Mouse (Mus musculus): ENCODE results near the gene Zzef1.

The Zzef1 gene

DNA sequence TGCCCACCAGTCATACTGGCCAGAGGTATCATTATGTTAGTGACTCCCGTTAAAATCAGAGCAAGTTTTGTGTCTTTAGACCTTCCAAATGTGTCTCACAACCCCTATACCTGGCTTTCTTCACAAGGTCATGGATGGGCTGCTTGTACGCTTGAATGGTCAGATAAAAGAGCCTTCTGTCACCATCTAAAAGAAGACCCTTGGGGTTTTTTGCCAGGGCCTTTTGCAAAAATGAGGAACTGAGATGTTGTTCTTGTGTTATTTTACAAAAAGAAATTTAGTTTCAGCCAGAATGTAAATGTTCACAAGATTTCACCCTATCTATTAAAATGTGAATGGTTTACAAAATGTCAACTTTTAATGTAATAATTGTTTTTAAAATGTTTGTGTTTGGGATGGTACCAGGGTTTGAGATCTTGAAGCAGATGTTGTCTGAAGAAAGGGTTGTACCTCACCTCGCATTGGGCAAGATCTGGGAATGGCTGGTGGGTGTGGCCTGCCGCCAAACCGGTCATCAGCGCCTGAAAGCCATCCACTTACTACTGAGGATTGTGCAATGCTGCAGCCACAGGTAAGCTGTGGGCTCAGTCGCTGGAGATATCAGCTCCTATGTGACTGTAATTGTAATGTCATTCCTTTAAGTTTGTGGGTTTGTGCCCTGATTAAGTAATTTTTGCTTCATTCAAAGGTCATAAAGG lies 121.4 kb downstream of the Zzef1 start:
- DNase-seq (ENCODE audit: low spot score) = no peak

DNA sequence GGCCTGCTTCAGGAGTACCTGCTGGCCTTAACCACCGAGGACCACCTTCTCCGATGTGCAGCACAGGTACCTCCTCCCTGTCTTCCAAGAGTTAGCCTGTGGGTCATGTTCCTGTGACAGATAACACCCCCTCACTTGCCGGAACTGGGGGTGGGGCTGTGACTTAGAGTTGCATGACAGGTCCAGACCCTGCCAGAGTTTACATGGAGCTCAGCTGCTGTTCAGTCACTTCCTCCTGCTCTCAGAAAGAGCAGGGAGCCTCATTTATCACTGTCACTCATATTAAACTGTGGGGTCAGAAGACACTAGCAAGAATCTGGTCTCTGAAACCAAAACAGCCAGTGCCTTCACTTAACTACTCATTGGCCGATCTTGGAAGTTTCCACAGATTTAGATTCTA lies 127.1 kb downstream of the Zzef1 start:
- DNase-seq (ENCODE audit: low spot score) = no peak

DNA sequence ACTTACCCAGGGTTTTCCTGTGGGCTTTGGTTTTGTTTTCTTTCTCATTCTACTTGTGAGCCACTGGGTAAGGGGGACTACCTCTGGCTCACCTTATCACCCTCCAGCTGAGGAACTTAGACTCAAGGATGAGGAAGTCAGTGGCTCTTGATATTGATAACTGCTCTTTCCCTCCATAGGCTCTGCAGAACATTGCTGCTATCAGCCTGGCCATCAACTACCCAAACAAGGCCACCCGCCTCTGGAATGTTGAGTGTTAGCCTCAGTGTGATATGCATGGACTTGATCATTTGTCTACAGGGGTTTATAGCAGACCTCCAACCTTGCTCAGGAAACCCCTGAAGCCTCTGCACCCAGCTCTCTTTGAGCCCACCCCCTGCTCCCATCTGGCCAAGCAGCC lies 128.4 kb downstream of the Zzef1 start:
- DNase-seq (ENCODE audit: low spot score) = no peak

DNA sequence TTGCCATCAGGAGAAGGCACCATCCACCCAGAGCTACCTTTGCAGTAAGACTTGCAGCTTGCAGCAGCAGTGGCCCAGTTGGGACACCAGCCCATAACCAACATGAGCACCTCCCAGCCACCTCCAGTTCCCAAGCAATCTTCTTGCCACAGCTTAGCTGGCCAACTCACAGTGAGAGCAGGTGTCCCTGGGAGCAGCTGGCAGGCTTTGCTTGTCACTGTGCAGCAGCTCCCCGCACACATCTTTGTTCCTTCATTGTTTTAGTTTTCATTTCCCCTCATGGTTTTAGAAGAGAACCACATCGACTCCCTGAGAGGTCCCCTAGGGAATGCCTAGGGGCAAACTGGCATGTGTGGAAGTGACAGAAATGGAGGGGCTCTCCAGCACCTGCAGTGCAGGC lies 129.0 kb downstream of the Zzef1 start:
- no peak for DNase-seq (ENCODE audit: low spot score)

DNA sequence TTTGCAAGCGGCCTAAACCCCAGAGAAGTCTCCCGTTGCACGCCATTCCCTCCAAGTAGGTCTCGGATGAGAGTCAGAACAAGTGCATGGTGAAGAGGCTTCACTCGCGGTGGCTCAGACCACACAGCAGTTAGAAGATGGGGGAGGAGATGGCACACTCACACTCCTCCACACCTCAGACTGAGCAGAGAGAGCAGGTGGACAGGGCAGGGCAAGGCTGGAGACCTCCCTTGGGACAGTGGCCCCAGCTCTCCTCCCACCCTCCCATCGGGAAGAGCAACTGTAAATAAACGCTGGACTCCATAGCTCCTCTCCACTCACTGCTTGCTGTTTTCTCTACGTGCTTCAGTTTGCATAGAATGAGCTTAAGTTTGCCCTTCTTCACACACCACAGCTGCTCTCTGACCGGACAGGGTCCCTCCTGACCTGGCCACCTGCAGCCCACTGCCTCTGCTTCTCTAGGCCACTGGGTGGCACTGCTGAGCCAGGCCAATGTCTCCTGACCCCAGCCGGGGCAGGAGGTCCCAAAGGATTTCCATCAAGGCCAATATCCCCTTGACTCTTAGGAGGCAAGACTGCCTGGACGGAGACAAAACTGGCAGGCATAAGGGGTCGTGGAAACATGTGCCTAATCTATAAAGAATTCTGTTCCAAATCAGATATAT lies 130.3 kb downstream of the Zzef1 start:
- DNase-seq (ENCODE audit: low spot score) = peak; percentile 86

DNA sequence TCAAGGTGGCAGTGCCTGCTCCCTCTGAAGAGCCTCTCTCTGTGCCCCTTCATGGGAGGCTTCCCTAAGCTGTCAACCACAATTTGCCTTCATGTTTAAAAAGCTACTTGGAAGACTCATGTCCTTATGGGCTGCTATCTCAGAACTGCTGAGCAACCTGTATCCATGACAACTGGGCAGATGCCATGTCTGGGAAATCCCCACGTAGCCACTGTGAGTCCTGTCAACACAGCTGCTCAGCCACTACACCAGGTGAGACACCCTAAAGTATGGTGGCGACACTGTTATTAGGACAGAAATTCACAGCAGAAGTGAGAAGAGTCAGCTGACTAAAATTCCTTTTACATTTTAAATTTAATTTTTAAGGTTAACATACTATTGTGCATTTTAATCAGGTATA lies 132.5 kb downstream of the Zzef1 start:
- DNase-seq (ENCODE audit: low spot score) = no peak

DNA sequence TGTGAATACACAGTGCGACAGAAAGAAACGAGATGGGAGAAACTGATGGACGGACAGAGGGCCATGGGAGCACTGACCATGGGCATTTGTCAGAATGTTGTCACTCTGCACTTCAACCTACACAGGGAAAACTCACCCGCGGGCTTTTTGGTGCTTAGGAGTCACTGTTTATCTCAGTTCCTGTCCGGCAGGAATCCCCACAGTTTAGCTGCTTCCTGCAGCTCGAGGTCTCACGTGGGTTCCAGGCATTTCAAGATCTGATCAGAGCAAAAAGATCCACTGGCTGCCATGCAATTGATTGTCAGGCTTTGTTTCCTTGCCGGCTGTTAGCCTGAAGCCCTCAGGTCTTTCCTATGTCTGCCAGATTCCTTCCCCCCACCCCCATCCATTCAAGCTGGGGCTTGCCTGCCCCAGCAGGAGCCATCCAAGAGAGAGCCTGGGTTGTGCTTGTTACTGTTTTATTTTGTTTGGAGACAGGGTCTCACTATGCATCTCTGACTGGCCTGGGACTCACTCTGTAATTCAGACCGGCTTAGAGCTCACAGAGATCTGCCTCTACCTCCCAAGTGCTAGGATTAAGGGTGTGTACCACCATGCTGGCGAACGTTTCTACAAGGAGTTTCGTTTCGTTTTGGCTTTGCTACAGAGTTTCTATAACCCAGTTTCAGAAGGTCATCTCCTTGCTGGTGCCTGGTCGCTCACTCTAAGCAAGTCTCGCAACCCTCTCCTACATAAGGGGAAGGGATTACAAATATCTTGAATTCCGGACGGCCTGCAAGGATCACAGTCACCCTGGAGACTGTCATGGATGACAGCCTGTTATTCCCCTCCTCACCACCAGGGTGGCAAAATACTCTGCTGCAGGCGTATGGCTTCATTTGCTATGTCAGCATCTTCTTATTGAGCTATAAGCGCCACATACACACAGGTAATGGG lies 144.4 kb downstream of the Zzef1 start:
- DNase-seq (ENCODE audit: low spot score) = peak; percentile 65

DNA sequence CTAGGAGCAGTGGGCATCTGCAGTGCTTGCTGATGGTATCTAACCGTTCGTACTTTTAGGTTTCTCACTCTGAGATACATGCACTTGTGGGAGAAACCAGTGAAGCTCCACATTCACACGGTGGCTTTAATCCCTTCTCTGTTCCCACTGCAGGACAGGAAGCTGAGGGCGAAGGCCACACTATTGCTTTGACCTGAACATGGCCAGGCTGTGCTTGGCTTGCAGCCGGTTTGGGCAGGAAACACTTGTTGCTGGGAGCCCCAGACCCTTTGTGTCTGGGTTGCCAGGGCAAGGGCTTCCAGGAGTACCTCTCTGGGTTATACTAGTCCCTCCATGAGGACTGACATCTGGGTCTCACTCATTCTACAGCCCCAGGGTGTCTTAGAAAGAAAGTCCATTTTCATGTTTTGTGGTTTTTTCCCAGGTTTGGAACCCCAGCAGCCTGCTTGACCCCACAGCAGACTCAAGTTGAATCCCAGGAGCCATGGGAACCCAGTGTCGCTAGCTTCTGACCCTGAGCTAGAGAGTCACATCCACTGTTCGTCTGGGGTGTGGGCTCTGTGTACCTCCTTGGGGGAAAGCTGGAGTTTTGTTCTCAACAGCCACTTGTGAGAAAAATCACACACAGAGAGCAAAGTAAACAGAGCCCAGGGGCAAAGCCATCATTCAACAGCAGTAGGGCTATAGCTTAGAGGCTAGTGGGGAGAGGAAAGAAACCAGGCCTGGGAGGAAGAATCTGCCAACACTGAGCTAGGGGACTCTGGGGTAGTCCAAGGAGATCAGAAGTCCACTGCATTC lies 149.2 kb downstream of the Zzef1 start:
- no peak for DNase-seq (ENCODE audit: low spot score)

DNA sequence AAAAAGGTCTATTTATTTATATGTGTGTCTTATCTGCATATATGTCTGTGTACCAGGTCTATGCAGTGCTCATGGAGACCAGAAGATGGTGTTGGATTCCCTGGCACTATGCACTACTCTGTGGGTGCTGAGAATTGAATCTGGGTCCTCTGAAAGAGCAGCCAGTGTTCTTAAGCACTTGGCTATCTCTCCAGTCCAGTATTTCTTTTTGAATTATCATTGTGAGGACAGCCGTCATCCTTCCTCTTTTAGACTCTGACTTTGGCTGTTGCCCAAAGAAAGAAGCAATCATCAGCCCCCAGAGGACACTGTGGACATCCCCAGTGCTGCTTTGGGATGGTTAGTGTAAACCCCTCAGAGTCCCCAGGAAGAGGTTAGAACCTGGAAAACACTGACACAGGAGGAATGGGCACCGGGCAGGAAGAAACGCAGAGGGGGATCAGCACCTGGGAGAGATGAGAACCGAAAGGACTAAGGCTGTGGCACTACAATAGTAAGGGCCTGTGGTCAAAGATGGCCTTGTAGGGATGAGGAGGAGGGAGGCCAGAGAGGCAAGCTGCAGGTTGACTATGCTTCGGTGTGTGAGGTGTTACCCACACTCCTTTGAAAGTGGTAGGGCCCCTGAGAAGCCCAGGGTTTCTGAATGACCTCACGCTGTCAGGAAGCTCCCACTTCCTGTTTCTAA lies 150.0 kb downstream of the Zzef1 start:
- DNase-seq (ENCODE audit: low spot score) = no peak

DNA sequence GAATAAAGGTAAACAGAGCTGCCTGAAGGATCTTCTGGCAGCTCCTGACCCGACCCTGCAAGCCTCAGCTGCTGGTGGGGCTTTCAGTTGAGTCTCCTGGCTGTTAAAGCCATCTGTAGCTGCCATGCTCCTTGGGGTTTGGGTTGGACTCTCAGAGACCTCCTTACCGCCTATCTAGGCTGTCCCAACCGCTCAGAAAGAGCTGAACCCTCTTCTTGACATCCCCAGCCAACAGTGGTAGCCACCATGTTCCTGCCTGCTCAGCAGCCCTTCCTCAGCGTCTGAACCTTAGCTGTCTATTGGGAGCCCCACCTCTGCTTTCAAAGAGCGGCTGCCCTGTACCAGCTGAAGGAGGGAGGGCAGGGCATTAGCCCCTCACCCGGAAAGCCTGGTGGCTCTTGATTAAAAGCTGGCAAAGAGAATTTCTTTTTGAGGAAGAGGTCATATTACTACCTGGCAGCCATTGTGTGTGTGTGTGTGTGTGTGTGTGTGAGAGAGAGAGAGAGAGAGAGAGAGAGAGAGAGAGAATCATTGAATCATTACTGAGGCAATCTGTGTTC lies 150.6 kb downstream of the Zzef1 start:
- DNase-seq (ENCODE audit: low spot score) = no peak

DNA sequence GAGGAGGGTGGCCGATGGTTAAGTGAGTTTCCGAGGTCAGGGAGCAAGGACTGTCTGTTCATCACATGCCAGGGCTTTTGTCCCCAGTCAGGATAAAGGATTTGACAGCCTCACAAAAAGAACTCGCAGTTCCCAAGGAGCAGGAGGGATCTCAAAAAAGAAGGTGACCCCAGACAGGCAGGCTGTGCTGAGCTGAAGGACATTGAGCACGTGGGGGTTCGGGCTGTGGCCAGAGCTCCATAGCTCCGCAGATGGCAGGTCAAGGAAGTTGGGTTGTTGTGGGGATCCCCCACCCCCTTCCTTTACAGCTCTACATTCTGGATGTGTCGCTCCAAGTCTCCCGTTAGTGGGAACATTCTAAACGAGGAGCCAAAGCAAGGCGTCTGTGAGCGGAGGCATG lies 151.8 kb downstream of the Zzef1 start:
- no peak for DNase-seq (ENCODE audit: low spot score)

DNA sequence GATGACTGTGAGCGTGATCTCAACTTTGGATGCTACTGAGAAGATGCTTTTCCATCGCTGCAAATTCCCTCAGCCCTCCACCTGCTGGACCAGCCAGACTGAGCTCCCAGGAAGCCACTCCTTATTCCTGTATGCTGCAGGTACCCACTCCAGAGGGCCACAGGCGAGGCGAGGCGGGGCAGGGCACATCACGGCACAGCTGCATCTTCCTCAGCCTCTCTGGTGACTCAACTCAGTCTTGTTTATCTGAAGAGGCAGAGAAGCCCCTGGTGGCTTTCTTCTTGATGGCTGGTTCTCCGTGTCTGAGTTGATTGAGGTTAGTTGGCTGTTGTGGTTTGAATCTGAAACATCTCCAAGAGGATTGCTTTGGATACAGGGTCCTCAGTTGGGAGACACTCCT lies 152.2 kb downstream of the Zzef1 start:
- no peak for DNase-seq (ENCODE audit: low spot score)

DNA sequence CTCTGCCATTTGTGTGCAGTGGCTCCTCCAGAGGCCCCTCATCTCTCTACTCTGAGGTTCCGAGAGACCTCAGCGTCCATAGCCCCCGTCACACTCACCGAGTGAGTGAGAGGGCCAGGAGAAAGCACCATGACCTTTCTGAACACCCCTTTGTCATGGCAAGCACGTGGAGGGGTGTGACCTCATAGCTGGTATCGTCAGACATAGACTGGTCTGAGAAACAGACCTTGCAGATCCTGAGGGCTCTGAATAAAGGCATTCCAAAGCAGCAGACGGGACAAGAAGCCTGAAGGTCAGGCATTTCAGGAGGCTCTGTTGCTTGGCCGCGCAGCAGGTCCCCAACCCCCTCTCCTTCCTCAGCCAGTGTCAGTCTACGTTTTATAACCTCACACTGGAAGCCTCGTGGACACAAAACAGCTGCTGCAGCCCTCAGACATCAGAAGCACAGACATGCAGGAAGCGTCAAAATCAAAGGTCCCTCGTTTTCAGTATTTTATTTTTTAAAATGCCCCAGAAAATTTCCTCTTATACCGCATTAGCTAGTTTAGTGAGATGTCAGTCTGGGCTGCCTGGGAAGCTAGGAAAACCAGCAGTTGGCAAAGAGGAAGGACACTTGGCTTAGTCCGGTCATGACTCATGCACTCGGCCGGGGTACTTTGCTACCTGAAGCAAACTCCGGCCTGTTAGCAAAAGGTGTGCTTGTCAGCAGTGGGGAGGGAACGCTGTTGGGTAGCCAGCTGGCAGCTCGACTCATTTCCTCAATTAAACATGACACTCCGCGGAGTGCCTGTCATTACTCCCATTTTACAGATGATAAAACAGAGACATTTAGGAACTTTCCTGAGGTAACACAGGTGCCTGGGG lies 155.3 kb downstream of the Zzef1 start:
- no peak for DNase-seq (ENCODE audit: low spot score)

DNA sequence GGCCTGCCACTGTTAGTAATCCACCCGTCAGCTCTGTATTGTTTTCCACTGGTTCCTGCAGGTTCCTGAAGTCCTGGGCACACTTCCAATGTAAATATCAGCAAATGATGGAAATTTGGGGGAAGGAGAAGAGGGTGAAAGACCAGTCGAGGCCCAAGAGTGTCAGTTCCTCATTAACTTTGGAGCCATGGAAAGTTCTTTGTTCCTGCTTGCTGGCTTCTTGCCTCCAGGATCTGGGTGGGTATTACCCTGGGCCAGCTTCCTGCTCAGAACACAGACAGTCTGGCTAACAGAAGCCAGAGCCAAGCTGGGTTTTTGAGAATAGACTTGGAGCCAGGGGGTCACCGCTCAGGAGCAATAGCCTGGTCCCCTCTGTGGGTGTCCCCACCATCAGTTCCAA lies 156.2 kb downstream of the Zzef1 start:
- DNase-seq (ENCODE audit: low spot score) = no peak

DNA sequence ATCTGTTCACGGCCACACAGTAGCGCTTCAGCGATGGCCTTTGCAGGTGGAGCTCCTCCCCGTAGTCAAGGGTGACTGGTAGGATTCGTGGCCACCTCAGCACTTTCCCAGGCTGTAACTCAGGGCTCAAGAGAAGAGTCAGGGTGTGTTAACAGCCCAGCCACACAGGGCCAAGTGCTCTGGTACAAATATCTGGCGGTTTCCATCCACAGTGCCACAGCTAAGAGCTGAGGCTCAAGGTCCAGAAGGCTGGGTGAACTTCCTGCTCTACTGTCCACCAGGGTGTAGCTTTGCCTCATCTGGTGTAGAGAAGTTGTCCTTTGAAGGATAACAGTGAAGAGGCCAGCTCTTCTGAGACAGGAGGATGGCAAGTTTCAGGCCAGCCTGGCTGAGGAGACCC lies 156.7 kb downstream of the Zzef1 start:
- DNase-seq (ENCODE audit: low spot score) = no peak

DNA sequence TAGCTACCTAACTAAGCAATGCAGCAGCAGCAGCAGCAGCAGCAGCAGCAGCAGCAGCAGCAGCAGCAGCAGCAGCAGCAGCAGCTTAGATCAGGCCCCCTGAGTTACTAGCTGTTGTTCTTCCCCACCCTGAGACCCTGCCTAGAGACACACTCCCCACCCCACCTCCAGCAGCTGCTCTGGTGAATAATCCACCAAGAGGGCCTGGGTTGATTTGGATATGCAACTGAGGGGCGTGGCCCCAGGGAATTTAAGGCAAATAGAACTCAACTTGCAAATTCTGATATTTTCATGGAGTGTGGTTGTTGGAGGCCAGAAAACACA lies 157.1 kb downstream of the Zzef1 start:
- DNase-seq (ENCODE audit: low spot score) = no peak

DNA sequence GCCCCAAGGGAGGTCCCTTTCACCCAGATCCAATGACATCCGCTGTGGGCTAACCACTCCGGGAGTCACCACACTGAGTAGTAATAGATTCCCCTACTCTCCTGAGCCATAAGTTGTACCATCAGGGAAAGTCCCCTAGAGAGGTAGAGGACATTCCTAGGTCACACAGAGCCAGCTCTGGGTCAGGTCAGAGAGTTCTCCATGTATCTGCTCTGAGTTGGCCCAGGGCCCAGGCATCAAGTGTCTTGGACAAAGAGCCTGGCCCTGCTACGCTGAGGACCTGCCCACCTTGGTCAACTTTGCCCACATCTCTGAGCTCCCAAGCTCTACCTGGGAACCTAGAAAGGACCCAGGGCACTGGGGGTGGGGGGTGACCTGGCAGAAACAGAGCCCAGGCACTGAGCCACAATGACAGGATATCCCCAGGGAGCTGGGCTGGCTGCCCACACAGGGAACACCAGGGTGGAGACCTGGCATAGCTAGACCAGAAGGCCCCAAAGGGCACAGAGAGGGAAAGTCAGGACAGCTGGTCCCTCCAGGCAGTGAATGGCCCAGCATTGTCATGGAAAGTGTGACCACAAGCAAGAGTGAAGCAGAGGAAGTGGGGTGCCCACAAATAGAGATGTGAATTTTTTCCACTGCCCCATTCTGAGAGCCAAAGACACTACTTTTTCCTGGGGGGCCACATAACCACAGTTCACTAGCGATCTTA lies 157.6 kb downstream of the Zzef1 start:
- DNase-seq (ENCODE audit: low spot score) = no peak

DNA sequence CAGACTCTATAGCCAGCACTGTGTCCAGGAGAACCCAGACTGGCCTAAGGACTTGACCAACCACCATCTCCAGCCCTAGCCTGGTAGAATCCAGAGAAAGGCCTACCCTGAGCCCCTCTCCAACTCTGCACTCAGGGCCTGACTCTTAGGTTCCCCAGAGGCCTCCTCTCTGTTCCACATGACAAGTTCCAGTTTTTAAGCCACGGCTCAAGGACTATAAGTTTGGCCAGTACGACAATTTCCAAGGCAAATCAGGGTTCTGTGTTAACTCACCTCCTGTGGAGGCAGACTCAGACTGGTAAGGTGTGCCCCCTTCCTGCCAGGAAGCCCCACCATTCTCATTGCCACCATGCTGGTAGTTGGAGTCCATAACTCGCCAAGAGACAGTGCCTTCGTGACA lies 158.2 kb downstream of the Zzef1 start:
- DNase-seq (ENCODE audit: low spot score) = no peak

DNA sequence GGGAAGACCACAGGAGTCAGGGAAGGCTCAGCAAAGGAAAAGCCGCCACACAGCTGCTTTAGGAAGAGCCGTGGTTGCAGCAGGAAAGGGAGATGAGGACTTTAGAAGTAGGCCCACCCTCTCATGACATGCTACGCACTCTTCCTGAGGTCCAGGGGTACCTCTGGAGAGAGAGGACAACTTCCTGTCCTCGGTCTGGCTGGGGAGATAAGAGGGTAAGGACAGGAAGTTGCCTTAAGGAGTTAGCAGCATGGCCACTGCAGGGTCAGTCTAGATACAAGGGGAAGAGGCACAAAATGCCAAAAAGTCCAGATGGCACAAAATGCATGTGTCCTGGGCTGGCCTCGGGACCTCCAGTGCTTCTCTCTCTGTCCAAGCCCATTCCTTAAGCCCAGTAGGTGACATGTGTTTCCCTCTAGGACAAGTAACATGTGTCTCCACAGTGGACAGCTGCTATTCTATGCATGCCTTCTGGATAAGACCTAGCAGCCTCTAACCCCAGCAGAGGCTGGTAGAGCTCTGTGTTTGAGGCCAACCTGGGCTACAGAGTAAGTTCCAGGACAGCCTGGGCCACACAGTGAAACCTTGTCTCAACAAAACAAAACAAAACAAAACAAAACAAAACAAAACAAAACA lies 159.4 kb downstream of the Zzef1 start:
- DNase-seq (ENCODE audit: low spot score) = no peak

Measured in retina, embryonic 14.5 days (tissue).